Mouse (Mus musculus): ENCODE data around the gene Il18bp.
A peak's percentile ranks its signal among the peaks of the same experiment; 100 is the strongest.

Il18bp gene

DNA sequence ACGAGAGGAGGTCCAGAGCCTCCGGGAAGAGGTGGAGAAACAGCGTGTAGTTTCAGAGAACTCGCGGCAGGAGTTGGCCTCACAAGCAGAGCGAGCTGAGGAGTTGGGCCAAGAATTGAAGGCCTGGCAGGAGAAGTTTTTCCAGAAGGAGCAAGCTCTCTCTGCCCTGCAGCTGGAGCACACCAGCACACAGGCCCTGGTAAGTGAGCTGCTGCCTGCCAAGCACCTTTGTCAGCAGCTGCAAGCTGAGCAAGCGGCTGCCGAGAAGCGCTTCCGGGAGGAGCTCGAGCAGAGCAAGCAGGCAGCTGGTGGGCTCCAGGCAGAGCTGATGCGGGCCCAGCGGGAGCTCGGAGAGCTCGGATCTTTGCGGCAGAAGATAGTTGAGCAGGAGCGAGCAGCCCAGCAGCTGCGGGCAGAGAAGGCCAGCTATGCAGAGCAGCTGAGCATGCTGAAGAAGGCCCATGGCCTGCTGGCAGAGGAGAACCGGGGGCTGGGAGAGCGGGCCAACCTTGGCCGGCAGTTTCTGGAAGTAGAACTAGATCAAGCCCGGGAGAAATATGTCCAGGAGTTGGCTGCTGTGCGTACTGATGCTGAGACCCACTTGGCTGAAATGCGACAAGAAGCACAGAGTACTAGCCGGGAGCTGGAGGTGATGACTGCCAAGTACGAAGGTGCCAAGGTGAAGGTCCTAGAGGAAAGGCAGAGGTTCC, 17.4 kb downstream of the Il18bp start:
- no peak for DNase-seq (ENCODE audit: low read depth)

DNA sequence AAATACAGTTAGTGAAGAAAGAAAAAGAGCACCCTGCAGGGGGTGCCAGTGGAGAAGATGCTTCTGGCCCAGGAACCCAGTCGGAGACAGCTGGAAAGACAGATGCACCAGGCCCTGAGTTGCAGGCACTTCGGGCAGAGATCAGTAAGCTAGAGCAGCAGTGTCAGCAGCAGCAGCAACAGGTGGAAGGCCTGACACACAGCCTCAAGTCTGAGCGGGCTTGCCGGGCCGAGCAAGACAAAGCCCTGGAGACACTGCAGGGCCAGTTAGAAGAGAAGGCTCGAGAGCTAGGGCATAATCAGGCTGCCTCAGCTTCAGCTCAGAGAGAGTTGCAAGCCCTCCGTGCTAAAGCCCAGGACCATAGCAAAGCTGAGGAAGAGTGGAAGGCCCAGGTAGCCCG, 18.2 kb downstream of the Il18bp start:
- DNase-seq (ENCODE audit: low read depth), result no peak

DNA sequence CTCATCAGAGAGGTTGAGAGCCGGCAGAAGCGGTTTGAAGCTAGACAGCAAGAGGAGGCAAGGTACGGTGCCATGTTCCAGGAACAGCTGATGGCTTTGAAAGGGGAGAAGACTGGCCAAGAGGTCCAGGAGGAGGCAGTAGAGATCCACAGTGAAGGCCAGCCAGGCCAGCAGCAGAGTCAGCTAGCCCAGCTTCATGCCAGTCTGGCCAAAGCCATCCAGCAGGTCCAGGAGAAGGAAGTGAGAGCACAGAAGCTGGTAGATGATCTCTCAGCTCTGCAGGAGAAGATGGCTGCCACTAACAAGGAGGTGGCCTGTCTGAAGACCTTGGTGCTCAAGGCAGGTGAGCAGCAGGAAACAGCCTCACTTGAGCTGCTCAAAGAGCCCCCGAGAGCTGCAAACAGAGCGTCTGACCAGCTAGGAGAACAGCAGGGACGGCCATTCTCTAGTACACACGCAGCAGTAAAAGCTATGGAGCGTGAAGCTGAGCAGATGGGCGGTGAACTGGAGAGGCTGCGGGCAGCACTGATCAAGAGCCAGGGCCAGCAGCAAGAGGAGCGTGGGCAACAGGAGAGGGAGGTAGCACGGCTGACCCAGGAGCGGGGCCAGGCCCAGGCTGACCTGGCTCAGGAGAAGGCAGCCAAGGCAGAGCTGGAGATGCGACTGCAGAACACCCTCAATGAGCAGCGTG, 18.9 kb downstream of the Il18bp start:
- no peak for DNase-seq (ENCODE audit: low read depth)

DNA sequence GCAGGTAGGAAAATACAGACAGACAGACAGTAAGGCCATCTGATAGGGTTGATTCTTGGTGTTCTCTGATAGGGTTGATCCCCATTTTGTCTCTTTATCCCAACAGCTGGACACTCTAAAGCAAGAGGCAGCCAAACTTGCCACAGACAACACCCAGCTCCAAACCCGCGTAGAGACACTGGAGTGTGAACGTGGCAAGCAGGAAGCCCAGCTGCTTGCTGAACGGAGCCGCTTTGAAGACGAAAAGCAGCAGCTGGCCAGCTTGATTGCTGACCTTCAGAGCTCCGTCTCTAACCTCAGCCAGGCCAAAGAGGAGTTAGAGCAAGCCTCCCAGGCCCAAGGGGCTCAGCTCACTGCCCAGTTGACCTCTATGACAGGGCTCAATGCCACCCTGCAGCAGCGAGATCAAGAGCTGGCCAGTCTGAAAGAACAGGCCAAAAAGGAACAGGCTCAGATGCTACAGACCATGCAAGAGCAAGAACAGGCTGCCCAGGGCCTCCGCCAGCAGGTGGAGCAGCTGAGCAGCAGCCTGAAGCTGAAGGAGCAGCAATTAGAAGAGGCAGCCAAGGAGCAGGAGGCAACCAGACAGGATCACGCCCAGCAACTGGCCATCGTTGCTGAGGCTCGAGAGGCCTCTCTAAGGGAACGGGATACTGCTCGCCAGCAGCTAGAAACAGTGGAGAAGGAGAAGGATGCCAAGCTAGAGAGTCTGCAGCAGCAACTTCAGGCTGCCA, 20.1 kb downstream of the Il18bp start:
- DNase-seq (ENCODE audit: low read depth), result peak; percentile 52

DNA sequence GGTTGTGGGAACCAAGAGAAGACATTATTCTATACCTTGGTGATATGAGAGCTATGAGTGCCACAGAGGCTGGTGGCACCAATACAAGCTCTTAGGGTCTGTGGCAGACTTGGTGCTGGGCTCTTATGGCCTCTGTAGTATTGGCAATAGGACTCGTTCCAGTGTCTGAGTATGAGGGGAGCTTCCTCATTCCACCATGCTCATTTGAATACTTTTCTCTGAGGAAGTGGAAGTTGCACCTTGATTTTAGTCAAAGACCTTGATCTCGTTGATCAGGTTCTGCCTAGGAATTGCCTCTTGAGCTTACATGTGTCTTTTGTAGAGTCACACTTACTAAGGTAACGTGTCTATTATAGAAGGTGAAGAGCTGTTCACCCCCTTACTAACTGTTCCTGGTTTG, 24.2 kb downstream of the Il18bp start:
- no peak for DNase-seq (ENCODE audit: low read depth)

DNA sequence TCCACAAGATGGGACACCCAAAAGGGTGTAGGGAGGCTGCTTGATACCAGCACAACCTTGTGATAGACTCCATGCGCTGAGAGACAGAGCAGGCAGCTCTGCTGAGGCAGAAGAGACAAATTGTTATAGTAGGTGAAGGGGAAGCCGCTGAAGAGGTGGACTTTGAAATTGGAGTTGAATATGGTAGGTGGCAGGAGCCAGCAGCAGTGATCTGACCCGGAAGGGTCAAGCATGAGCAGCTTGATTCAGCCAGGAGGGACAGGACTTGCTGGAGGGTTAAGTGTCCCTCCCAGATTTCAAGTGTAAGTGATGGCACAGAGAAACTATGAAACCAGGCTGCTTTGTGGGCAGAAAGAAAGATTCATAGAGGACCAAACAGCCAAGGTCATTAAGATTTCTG, 33.4 kb downstream of the Il18bp start:
- DNase-seq (ENCODE audit: low read depth), result no peak

DNA sequence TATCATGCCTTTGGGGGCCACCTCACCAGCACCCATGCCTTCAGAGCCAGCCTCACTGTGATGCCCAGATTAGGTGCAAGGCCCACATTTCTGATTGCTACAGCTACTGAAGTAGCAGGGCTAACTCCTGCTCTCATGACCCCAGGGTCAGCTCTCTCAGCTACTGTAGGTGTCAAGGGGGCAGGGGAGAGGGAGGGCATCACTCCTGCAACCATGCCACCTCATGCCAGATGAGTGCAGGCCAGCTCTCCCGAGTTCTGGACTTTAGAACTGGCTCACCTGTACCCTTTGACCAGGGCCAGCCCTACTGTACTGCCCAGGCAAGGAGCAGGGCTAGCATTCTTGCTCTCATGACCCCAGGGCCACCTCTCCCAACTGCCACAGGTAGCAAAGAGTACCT, 35.8 kb downstream of the Il18bp start:
- no peak for DNase-seq (ENCODE audit: low read depth)

DNA sequence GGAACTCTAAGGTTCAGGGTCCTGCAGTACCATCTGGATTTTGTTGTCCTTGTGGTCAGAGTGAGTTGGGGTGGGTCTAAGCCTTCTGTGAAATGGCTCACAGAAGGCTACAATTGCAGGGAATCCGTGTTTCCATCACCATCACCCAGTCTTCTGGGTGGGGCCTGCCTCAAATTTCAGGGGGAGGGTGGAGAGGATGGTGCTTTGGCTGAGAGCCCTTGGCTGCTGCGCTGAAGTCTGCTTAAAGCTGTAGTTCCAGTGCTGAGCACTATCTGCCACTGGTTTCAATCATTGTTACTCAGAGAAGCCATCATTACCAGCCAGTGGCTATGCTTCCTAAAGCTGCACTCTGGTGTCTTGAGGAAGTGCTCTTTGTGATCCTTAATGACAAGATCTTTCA, 44.0 kb downstream of the Il18bp start:
- no peak for DNase-seq (ENCODE audit: low read depth)

DNA sequence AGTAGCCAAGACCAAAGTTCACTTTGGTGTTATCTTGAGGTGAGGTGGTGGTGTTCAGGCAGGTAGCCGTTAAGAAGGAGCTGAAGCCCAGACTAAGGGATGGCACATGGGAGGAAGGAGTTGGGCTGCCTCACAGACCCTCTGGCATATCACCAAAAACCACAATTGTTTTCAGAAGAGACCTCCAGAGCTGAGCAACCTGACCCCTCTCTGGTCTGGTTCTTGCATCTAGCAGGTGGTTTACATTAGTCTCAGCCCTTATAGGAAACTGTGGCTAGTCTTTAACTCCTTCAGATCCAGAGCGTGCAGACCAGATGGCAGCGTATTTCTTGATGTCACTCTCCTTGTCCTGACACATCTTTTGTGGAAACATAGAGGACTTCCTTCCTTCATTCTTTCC, 44.8 kb downstream of the Il18bp start:
- no peak for DNase-seq (ENCODE audit: low read depth)

DNA sequence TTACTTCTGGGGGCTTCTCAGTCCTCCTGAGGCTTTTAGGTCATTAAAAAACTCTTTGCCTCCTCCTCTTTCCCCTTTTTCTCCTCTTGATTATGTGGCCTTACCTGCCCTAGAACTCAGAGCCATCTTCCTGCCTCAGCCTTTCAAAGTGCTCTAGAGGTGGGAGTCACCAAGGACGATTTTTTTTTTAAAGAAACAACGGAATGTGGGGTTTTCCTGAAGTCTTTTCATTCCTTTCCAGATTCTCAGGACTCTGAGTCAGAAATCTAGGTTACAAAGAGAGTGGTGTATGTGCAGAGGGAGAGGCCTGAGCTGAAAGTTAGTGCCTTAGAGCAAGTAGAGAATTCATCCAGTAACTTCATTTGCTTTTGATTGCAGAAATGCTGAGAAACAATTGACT, 46.8 kb downstream of the Il18bp start:
- no peak for DNase-seq (ENCODE audit: low read depth)

DNA sequence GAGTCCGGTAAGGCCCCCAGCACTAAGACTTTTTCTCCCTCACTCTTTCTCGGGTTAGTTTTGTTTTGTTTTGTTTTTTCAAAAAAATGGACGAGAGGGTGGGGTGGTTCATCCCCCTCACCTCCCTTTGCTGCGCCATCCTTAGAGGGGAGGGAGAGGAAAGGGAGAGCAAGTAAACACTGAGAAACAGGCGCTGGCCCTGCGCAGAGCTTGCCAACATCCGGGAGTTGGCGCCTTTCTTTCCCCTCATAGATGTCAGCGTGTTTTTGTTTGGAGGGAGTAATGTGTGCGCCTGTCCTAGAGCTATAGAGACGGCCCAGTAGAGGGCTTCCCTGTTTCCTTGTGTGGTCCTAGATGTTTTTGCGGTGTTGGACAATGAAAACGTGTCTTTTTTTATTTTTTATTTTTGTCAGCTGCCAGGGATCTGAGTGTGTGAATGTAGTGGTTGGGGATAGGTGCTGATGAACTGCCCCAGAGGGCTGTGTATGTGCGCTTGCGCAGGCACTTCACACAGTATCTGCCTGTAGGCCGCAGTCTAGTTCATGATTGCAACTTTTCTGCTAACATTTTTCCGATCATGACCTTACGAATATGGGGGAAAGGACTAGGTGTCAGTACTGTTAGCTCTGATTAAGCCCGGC, 47.5 kb downstream of the Il18bp start:
- peak; percentile 37 for DNase-seq (ENCODE audit: low read depth)

DNA sequence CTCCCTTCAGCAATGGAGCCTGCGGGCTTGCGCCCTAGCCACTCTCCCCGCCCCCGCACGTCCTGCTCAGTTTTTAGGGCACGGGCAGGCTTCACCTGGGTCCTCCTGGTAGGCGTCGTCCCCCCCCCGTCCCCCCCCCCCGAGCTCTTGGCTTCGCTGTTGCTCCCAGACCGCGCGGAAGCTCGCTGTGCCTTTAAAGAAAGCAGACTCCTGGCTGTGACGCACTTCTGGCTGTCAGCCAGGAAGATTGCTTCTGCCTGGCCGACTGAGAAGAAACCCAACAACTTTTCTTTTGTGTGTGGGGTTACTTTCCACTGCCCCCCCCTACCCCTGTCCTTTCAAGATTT, 48.1 kb downstream of the Il18bp start:
- peak; percentile 80 for DNase-seq (ENCODE audit: low read depth)

DNA sequence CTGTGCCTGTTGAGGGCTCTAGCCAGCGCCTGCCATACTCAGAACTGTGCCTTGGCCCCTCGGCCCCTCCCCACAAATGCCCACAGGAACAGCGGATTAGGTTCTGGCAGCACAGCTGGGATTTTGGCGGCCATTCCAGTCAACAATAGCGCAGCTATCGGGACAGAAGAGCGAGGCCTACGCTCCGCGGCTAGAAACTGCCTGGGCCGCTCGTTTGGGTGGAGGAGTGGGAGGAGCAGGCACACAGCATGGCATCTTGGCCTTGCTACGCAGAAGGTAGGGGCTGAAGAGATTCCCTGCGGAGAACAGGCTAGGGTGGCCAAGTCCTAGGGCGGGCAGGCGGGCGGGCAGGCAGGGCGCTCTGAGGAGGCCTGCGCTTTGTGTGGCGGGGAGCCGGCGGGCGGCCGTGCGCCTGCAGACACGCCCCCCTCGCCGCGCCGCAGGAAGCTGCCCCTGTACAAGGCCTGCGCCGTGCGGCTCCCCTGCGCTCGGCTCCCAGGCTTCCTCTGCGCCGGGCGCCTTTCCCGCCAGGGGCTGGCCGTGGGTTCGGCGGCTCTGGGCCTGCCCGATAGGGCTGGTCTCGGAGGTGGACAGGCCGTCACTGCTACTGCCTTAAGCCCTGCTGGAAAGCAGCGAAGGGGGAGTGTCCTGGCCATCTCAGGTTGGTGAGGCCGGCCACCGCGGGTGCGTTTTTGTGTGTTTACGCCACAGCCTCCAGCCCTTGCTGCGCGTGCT, 48.6 kb downstream of the Il18bp start:
- DNase-seq (ENCODE audit: low read depth), result peak; percentile 64

DNA sequence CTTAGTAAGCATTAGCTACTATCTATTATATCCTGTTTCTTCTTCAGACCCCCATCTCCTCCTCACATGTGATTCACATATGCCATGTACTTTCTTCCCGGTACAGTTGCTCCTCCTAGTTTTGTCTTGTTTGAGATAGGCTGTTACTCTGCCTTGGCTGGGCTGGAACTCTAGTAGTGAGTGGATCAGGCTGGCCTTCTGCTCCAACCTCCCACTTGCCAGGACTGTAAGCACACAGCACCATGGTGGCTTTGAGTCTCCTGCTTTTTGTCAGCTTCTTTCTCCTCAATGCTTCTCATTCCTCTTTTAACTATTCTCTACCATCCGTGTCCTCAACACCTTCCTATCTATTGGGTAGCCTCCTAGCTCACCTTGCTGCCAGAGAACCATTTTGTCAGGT, 49.7 kb downstream of the Il18bp start:
- DNase-seq (ENCODE audit: low read depth), result no peak

DNA sequence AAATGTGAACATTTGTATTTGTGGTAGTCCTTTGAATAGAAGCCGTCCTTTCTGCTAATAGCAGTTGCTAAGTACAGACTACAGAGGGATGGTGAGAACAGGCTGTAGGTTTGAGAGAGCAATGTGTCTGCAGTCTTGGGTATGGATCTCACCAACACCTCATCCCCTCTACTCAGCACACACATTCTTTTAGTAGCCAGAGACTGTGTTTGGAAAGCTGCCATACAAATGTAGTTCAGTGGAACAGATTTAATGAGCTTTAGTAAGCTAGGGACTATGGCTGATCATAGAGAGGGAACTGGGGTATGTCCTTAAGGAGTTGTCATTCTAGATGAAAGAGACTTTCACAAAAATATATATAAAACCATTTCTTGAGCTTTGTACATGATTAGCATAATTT, 51.2 kb downstream of the Il18bp start:
- no peak for DNase-seq (ENCODE audit: low read depth)

DNA sequence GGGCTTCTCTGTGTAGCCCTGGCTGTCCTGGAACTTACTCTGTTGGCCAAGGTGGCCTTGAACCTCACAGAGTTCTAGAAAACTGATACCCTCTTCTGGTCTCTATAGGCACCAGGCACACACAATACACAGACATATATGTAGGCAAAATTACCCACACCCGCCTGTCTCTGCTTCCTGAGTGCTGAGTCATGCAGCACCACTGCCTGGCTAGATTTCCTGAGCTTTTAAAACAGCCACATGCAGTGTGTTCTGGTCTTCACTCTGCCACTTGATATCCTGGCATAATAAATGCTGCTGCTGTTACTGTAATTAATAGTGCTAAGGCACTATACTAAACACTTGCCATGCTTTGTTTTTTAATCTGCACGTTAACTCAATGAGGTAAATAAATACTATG, 52.9 kb downstream of the Il18bp start:
- no peak for DNase-seq (ENCODE audit: low read depth)

Measured in c-Kit-positive CD71-negative TER-119-negative erythroid progenitor cells, embryonic 14.5 days (primary cell).